Mouse (Mus musculus): Measurements from ENCODE around the gene Rab3ip. TPM values are rescaled to one million over a fixed set of nuclear protein-coding genes. Genes with fewer than 3 reads are reported as not detected.

Rab3ip gene
- polyA plus RNA-seq, 1 experiment from 2014 or later = 14.4 TPM

DNA sequence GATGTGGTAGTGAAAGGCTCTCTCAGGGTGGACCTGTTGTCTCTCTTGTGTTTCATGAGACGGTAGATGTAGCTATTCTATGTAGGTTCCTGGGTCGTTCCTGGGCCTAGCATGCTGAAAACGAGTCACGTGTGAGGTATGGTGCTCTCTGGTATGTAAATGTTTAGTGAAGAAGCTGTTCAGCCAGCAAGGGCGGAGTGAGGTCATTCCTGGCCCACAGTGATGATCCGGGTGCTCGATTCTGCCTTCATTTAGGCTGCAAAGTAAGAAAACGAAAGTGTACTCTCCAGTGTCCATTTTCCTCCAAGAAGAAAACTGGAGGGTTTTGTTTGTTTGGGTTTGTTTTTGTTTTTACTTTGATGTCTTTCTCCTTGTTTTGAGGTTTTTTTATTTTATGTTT lies 43.4 kb upstream of the Rab3ip start:
- ATAC-seq (ENCODE audit: low FRiP score, low TSS enrichment) (no peak), DNase-seq (ENCODE audit: low spot score) (no peak)
- Histone ChIP-seq H3K9ac (ENCODE audit: low read length) (no peak overlapping the region), H3K4me2 (replicated peaks; ENCODE audit: low read depth) (no peak overlapping the region), H3K36me3 (ENCODE audit: control insufficient read depth, insufficient read depth, low read length) (no peaks in the 10 kb centered on the region), H3K4me3 (ENCODE audit: low read depth, low read length) (no peak overlapping the region), H3K9me3 (ENCODE audit: control insufficient read depth, low read length) (no peaks in the 10 kb centered on the region), H3K27ac (replicated peaks) (no peak overlapping the region), H3K4me1 (replicated peaks; ENCODE audit: control insufficient read depth, insufficient read depth) (no peaks in the 10 kb centered on the region), H3K27me3 (ENCODE audit: control insufficient read depth, insufficient read depth, low read length) (no peaks in the 10 kb centered on the region)
- no peak for TF ChIP-seq CTCF (IDR thresholded peaks at IDR 0.05; ENCODE audit: low read depth)
- no peak for TF ChIP-seq EP300 (optimal IDR thresholded peaks at IDR 0.05)
- WGBS = 56% methylated on average over 8 of the region's 8 CpGs

DNA sequence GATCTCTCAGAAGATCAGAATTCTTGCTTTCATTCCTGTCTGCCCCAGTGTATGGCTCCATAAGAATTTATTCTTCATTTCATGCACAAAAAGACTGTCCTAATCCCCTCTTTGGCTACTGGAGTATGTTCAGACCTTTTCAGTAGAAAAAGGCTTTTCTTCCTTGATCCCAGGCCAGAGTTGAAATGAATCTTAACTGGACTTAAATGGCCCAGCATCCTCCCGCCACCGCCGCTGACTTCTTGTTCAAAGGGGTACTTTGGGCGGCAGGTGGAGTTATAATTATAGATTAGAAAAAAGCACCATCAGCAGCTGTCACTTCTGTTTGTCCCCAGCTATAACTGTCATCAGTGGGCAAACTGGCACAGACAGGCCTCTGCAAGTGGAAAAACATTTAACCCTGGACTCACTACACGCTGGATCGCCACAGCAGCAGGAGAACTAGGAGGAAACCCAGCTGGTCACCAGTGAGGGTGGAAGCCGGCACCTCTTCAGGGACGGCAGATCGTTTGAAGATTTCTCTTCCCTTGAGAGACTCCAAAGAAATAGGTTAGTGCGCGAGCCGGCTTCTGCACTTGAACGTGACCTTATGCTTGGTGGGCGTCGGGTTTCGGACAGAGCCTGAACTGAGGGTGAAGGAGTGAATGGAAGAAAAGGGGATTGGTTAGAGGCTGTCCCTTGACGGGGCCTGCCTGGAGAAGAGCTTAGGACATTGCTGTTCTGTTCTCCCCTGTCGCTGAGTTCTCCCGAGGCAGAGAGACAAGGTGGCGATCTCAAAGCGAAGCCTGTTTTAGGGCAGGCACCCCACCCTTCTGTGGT lies 35.9 kb upstream of the Rab3ip start, which contains the start of gene Best3:
TSS of gene Best3 (plus strand) at position 51 of the 819 bp plus-strand sequence.
- H3K27me3 ChIP-seq (ENCODE audit: control insufficient read depth, insufficient read depth, low read length) = no peaks in the 10 kb centered on the region
- H3K4me1 ChIP-seq (replicated peaks; ENCODE audit: control insufficient read depth, insufficient read depth) = no peaks in the 10 kb centered on the region; the same call in 1 of the 2 replicates
- peak within 1 kb of the TSS; percentile 29 for H3K4me2 ChIP-seq (replicated peaks; ENCODE audit: low read depth)
- no peak within 1 kb of the TSS for H3K27ac ChIP-seq (replicated peaks)
- H3K4me3 ChIP-seq (ENCODE audit: low read depth, low read length) = no peak within 1 kb of the TSS
- no peaks in the 10 kb centered on the region for H3K36me3 ChIP-seq (ENCODE audit: control insufficient read depth, insufficient read depth, low read length)
- H3K9ac ChIP-seq (ENCODE audit: low read length) = peak within 1 kb of the TSS; percentile 36
- DNase-seq (ENCODE audit: low spot score) (no peak), ATAC-seq (ENCODE audit: low FRiP score, low TSS enrichment) (no peak)
- 32% methylated on average over 21 of the region's 21 CpGs for WGBS
- no peaks in the 10 kb centered on the region for H3K9me3 ChIP-seq (ENCODE audit: control insufficient read depth, low read length)
- no peak for TF ChIP-seq EP300 (optimal IDR thresholded peaks at IDR 0.05)
- TF ChIP-seq CTCF (IDR thresholded peaks at IDR 0.05; ENCODE audit: low read depth) = no peak

DNA sequence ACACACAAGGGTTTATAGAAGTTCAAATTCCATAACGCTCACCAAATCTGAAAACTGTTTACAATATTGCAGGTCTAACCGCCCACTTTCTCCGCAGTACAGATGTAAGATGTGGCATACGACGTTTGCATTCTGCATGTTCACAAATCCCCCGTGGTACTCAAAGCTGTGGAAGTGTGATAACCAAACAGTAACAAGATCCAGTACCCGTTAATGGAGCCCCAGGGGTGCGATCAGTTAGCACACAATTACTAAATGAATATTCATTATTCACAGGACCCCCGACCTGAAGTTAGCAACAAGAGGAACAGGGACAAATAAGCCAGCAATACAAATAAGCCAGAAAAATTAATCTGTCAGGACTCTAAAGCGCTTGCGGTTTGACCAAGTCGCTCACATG lies 34.3 kb upstream of the Rab3ip start:
- Histone ChIP-seq H3K9me3 (ENCODE audit: control insufficient read depth, low read length) (no peaks in the 10 kb centered on the region), H3K27me3 (ENCODE audit: control insufficient read depth, insufficient read depth, low read length) (no peaks in the 10 kb centered on the region), H3K27ac (replicated peaks) (no peak overlapping the region), H3K36me3 (ENCODE audit: control insufficient read depth, insufficient read depth, low read length) (no peaks in the 10 kb centered on the region), H3K4me1 (replicated peaks; ENCODE audit: control insufficient read depth, insufficient read depth) (no peaks in the 10 kb centered on the region; the same call in 1 of the 2 replicates), H3K4me3 (ENCODE audit: low read depth, low read length) (no peak overlapping the region), H3K9ac (ENCODE audit: low read length) (no peak overlapping the region), H3K4me2 (replicated peaks; ENCODE audit: low read depth) (no peak overlapping the region)
- TF ChIP-seq CTCF (IDR thresholded peaks at IDR 0.05; ENCODE audit: low read depth) = no peak
- no peak for TF ChIP-seq EP300 (optimal IDR thresholded peaks at IDR 0.05)
- 56% methylated on average over 12 of the region's 12 CpGs for WGBS
- ATAC-seq (ENCODE audit: low FRiP score, low TSS enrichment) (no peak), DNase-seq (ENCODE audit: low spot score) (no peak)

DNA sequence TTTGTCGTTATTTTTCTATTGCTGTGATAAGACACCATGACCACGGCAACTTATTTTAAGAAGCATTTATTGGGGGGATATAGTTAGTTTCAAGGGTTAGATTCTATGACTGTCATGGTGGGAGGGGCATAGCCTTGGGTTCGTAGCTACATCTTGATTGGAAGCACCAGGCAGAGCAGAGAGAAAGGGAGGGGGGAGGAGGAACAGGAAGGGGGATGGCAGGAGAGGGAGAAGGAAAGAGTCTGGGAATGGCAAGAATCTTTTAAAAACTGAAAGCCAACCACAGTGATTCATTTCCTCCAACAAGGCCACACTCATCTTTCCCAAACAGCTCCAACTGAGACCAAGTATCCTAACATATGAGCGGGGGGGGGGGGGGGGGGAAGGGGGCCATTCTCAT lies 32.0 kb upstream of the Rab3ip start:
- Histone ChIP-seq H3K9me3 (ENCODE audit: control insufficient read depth, low read length) (no peaks in the 10 kb centered on the region), H3K27ac (replicated peaks) (no peak overlapping the region), H3K36me3 (ENCODE audit: control insufficient read depth, insufficient read depth, low read length) (no peaks in the 10 kb centered on the region), H3K9ac (ENCODE audit: low read length) (no peak overlapping the region), H3K4me2 (replicated peaks; ENCODE audit: low read depth) (no peak overlapping the region), H3K4me3 (ENCODE audit: low read depth, low read length) (no peak overlapping the region), H3K4me1 (replicated peaks; ENCODE audit: control insufficient read depth, insufficient read depth) (no peaks in the 10 kb centered on the region; the same call in 1 of the 2 replicates), H3K27me3 (ENCODE audit: control insufficient read depth, insufficient read depth, low read length) (no peaks in the 10 kb centered on the region)
- TF ChIP-seq EP300 (optimal IDR thresholded peaks at IDR 0.05) (no peak), CTCF (IDR thresholded peaks at IDR 0.05; ENCODE audit: low read depth) (no peak)
- ATAC-seq (ENCODE audit: low FRiP score, low TSS enrichment) (no peak), DNase-seq (ENCODE audit: low spot score) (no peak)
- WGBS = 73% methylated on average over 3 of the region's 4 CpGs

DNA sequence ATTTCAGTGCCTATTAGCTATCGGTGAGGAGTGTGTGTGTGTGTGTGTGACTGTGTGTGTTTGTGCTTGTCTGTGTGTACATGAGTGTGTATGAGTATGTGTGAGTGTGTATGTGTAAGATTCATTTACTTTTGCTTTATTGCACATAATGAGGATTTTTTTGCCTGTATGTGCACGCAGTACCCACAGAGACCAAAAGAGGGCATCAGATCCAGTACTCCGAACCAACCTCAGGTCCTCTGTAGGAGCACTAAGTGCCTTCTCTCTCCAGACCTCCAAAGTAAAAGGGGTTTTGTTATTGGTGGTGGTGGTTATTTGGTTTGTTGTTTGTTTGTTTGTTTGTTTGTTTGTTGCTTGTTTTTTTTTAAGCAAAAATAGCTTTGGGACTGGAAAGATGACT lies 30.3 kb upstream of the Rab3ip start:
- H3K9ac ChIP-seq (ENCODE audit: low read length) = no peak overlapping the region
- no peaks in the 10 kb centered on the region for H3K9me3 ChIP-seq (ENCODE audit: control insufficient read depth, low read length)
- WGBS = 83% methylated on average over 3 of the region's 3 CpGs
- H3K4me3 ChIP-seq (ENCODE audit: low read depth, low read length) = no peak overlapping the region
- H3K27me3 ChIP-seq (ENCODE audit: control insufficient read depth, insufficient read depth, low read length) = no peaks in the 10 kb centered on the region
- no peak for DNase-seq (ENCODE audit: low spot score)
- H3K36me3 ChIP-seq (ENCODE audit: control insufficient read depth, insufficient read depth, low read length) = no peaks in the 10 kb centered on the region
- H3K4me2 ChIP-seq (replicated peaks; ENCODE audit: low read depth) = no peak overlapping the region
- TF ChIP-seq CTCF (IDR thresholded peaks at IDR 0.05; ENCODE audit: low read depth) (peak; percentile 85), EP300 (optimal IDR thresholded peaks at IDR 0.05) (no peak)
- ATAC-seq (ENCODE audit: low FRiP score, low TSS enrichment) = no peak
- no peak overlapping the region for H3K27ac ChIP-seq (replicated peaks)
- no peaks in the 10 kb centered on the region for H3K4me1 ChIP-seq (replicated peaks; ENCODE audit: control insufficient read depth, insufficient read depth)

DNA sequence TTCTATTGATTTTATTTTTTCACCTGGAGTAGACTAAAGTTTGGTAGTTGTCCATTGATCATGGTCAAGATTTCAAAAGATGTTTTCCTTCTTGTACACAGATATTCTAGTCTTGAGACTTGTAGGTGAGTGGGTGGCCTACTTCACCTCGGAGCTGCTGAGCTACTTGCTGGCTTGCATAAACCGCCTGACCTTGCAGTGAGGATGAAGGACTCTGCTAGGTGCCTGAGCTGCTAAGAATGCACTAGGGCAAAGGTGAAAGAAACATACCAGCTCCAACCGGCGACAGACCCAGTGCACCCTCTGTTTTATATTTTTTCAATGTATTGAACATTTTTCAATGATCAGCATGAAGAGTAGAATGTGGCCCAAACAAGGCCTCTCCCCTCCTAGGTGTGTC lies 29.7 kb upstream of the Rab3ip start:
- Histone ChIP-seq H3K27ac (replicated peaks) (no peak overlapping the region), H3K4me1 (replicated peaks; ENCODE audit: control insufficient read depth, insufficient read depth) (no peaks in the 10 kb centered on the region), H3K4me3 (ENCODE audit: low read depth, low read length) (no peak overlapping the region), H3K27me3 (ENCODE audit: control insufficient read depth, insufficient read depth, low read length) (no peaks in the 10 kb centered on the region), H3K9ac (ENCODE audit: low read length) (no peak overlapping the region), H3K36me3 (ENCODE audit: control insufficient read depth, insufficient read depth, low read length) (no peaks in the 10 kb centered on the region), H3K4me2 (replicated peaks; ENCODE audit: low read depth) (no peak overlapping the region), H3K9me3 (ENCODE audit: control insufficient read depth, low read length) (no peaks in the 10 kb centered on the region)
- no peak for DNase-seq (ENCODE audit: low spot score)
- TF ChIP-seq CTCF (IDR thresholded peaks at IDR 0.05; ENCODE audit: low read depth) (no peak), EP300 (optimal IDR thresholded peaks at IDR 0.05) (no peak)
- no peak for ATAC-seq (ENCODE audit: low FRiP score, low TSS enrichment)
- 71% methylated on average over 4 of the region's 4 CpGs for WGBS
